Mouse (Mus musculus) telencephalon, adult 2 months (tissue): ENCODE measurements around the gene Sdk2.
A peak's percentile ranks its signal among the peaks of the same experiment; 100 is the strongest.

ENCODE experiments used
- DNase-seq: peaks from one replicate; pipeline ENCODE4 v3.0.0-alpha.2; 2011; ENCODE audit warnings: low read depth, low spot score

Sdk2 gene

GRCm38 (mm10) chr11:113764132-113764849, 302.6 kb downstream of the Sdk2 start:
- DNase-seq: no peak

- no peak for DNase-seq
Measured at GRCm38 (mm10) chr11:113763449-113763848, 303.4 kb downstream of the Sdk2 start.

- no peak for DNase-seq
Measured at GRCm38 (mm10) chr11:113762136-113762797, 304.6 kb downstream of the Sdk2 start.

GRCm38 (mm10) chr11:113761646-113762045, 305.2 kb downstream of the Sdk2 start:
- DNase-seq: no peak

DNA sequence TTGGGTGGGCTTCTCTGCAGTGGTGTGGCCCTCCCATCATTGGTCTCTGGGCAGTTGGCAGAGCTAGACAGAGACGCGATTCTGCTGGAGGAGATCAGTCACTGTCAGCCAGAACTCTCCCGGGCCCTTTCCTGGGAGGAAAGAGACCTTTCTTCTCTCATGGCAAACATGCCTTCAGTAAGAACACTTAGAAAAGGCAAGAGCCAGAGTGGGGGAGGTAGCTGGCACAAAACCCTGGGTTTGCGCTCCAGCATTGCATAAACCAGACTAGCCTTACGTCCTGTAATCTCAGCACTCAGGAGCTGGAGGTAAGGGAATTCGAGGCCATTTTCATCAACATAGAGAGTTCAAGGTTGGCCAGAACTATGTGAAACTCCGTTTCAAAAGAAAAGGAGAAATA, 306.4 kb downstream of the Sdk2 start:
- DNase-seq: no peak

DNA sequence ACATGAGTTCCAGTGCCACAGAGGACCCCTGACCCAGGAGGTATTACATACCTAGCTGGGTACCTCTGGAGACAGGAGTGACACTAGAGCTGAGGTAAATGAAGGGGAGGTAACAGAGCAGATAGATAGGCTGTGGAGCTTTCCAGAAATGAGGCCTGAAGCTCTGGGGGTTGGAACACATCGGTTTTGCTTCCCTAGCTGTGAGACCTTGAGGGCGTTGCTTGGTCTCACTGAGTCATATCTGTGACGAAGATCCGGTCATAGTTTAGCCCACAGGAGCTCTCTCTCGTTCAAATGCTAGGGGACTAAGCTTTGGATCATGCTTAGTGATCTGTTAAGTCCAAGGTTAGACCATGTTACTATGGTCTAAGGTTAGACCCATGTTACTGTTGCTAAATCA, 308.0 kb downstream of the Sdk2 start:
- DNase-seq: no peak

DNA sequence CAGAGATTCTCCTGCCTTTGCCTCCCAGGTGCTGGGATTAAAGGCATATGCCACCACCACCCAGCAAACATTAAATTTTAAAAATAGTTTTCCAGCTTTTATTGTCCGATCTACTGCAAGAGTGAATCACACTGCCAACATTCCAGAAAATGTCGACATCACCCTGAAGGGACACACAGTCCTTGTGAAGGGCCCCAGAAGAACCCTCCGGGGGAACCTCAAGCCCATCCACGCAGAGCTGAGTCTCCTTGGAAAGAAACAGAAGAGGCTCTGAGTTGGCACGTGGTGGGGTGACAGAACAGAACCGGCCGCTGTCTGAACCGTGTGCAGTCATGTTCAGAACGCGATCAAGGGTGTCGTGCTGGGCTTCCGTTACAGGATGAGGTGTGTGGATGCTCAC, 310.3 kb downstream of the Sdk2 start:
- DNase-seq: no peak

DNA sequence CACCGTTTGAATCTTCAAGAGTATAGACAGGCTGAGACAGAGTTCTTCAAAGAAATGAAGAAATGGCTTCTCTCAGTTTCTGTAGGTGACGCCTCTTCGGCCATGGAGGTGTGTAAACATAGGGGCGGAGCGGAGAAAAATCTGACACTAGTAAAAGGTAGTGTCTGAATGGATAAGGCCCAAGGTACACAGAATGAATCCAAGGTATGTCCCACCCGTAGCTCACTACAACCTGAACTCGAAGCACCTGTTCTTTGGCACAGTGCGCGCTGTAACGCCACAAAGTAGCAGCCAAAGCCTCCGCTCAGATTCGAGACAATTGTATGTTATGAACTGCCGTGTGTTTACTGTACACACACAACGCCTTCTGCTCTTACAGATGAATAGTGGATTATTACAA, 311.0 kb downstream of the Sdk2 start:
- DNase-seq: no peak

GRCm38 (mm10) chr11:113754845-113755244, 312.0 kb downstream of the Sdk2 start:
- no peak for DNase-seq

DNA sequence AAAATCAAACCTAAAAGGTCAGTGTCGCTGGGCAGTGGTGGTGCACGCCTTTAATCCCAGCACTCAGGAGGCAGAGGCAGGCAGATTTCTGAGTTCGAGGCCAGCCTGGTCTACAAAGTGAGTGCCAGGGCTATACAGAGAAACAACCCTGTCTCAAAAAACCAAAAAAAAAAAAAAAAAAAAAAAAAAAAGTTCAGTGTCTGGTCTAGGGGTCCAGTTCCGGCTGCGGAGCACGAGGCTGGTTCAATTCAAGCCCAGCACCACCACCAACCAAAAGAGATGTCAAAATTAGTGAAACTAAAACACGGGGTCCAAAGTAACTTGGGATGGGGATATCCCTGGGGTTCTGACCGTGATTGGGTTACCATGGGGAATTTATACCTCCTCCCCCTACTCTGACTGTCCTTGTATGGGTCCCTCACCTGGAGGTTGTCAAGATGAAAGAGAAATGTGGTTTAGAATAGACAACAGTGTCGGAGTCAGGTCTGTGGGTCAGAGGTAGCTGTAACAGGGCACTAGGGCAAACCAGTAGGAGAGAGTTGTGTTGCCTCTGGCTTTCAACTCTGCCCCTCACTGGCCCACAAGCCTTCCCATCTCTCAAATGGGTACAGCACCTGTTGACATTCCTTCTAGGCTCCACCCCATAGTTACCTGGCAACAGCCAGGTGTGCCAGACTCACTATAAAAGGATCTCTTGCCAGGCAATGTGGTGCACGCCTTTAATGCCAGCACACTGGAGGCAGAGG, 314.0 kb downstream of the Sdk2 start:
- DNase-seq: no peak

DNA sequence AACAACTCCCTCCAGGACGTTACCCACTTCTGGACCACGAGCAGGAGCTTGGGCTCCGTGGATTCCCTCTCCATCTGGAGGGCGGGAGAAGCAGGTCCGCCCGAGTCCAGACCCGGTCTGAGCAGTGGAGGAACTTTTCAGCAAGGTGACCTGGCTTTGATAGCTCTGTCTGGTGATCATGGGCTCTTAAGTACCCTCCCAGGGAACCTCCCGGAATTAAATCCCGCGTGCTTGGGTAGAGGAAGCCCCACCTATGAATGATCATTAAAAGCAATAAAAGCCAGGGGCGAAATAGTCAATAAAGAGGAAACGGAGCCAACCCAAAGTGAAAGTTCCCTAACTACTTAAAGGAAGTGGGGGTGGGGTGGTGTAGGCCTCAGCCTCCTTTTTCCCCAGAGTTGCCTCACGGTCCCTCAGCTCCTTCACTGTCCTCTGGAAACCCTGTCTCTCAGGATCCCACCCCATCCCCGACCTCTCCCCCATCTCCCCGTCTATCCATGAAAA, 314.6 kb downstream of the Sdk2 start:
- no peak for DNase-seq

- peak; percentile 73 for DNase-seq
Measured at GRCm38 (mm10) chr11:113751484-113752084, 315.3 kb downstream of the Sdk2 start, which contains the start of gene Cdc42ep4. Gene Cdc42ep4, minus strand, starts transcription at chr11:113751881.

DNA sequence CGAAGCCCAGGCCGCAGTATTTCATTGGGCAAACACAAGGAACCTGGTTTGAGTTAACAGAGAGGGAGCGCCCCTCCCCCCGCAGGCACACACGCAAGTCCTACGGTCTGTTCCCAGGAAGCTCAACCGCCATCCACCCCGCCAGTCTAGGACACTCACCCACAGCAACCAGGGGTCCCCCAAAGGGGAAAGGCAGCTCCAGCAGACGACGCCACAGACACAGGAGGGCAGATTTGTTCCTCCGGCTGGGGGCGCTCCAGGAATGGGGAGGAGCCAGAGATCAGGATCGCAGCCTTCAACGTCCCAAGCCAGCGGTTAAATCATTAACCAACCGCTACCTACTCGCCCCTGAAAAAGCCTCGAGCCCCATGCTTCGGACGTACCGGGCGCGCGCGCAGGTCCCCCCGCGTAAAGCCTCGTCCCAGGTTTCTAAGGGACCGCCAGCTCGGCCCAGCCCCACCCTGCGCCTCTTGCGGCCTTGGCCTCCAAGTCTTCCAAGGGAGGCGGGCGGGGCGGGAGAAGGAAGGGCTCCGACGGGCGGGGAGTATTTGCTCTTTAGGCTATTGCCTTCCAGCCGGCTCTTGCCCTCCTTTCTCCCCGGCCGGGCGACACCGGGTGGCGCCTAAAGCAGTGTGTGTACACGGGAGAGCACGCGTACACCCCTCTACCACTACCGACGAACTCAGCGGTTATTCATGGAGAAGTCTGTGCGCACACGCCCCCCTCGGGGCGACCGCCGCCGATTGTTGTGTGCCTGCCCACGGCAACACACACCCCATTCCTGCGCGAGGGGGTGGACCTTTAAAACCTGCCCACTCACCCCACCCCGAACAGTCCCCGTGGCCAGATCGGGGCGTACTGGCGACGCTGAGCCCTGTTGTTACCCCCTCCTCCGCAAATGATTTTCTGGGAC, 316.0 kb downstream of the Sdk2 start:
- no peak for DNase-seq

- DNase-seq: no peak
Measured at GRCm38 (mm10) chr11:113749749-113750351, 317.0 kb downstream of the Sdk2 start.

DNA sequence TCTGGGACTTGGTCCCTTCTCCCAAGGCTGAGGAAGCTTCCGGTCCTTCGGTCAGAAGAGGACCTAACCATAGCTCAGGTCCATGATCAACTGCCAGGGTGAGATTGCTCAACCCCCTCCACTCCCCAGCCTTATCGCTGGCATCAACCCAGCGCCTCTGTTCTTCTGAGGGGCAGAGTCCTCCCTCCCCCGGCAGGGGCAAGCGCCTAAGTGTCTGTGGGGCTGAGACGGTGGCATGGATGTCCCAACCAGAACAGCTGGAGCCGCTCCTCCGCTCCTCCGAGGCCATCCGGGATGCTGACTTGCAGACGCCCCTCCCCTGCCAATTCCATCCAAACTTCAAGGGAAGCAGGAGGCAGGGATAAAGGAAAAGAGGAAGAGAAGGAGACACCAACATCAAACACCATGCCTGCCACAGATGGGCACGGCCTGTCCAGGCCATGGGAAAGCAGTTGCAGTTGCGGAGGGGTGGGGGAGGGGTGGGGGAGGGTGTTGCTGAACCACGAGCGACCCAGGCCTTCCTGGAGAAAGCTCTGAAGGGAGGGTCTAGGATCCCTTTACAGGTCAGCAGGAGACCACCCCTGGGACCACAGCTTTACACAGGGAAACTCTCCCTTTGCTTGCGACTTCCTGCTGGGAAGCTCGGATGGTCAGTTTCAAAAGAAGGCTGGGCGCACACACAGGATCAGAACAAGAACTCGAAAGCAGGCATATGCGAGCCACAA, 317.9 kb downstream of the Sdk2 start:
- no peak for DNase-seq

GRCm38 (mm10) chr11:113747725-113748380, 319.0 kb downstream of the Sdk2 start:
- DNase-seq: no peak

GRCm38 (mm10) chr11:113747056-113747455, 319.8 kb downstream of the Sdk2 start:
- no peak for DNase-seq

- DNase-seq: no peak
Measured at GRCm38 (mm10) chr11:113745961-113746360, 320.9 kb downstream of the Sdk2 start.

- no peak for DNase-seq
Measured at GRCm38 (mm10) chr11:113742998-113743397, 323.8 kb downstream of the Sdk2 start.
